Mouse (Mus musculus): ENCODE results near the gene Fam84b. TPM values are rescaled to one million over a fixed set of nuclear protein-coding genes. Genes with fewer than 3 reads are reported as not detected.

The Fam84b gene
- polyA plus RNA-seq, 1 experiment: 0.01 TPM

DNA sequence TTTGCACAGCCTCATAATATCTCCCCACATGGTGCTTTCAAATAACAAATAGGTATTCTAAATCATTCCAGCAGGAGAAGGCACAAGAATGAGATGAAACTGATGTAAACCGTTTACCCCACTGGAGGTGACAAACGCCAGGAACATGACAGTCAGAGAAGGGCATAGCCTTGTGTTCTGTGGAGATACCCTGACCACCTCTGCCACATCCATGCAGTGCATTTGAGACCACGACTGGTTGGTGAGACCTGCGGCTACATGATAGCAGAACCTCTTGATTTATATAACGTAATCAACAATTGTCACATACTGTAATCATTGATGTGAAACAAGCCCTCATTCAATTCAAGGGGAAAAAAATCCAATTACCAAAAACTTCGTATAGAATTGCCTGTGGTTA, 22.1 kb upstream of the Fam84b start:
- Histone ChIP-seq H3K79me3 (ENCODE audit: low read depth) (no peaks in the 10 kb centered on the region), H3K27me3 (ENCODE audit: control insufficient read depth, insufficient read depth, insufficient read length) (no peaks in the 10 kb centered on the region), H3K36me3 (ENCODE audit: control insufficient read depth, insufficient read depth) (no peaks in the 10 kb centered on the region), H3K79me2 (ENCODE audit: control insufficient read depth, insufficient read depth) (no peaks in the 10 kb centered on the region), H3K4me3 (ENCODE audit: insufficient read depth, poor library complexity, severe bottlenecking) (no peak overlapping the region), H3ac (ENCODE audit: control insufficient read depth, insufficient read length, low read depth) (no peak overlapping the region)
- TF ChIP-seq MYOG (IDR thresholded peaks at IDR 0.05; ENCODE audit: control insufficient read depth, extremely low read depth, insufficient read length) (no peak), MYOD1 (IDR thresholded peaks at IDR 0.05; ENCODE audit: control insufficient read depth, insufficient read length, low read depth) (no peak), USF1 (IDR thresholded peaks at IDR 0.05; ENCODE audit: low read depth) (no peak), CTCF (IDR thresholded peaks at IDR 0.05; ENCODE audit: control insufficient read depth, insufficient read depth, insufficient read length) (no peak), FOSL1 (IDR thresholded peaks at IDR 0.05; ENCODE audit: insufficient read depth, low read length, poor library complexity, severe bottlenecking) (no peak), MAX (IDR thresholded peaks at IDR 0.05) (no peak), CEBPB (IDR thresholded peaks at IDR 0.05; ENCODE audit: low read depth) (no peak)

DNA sequence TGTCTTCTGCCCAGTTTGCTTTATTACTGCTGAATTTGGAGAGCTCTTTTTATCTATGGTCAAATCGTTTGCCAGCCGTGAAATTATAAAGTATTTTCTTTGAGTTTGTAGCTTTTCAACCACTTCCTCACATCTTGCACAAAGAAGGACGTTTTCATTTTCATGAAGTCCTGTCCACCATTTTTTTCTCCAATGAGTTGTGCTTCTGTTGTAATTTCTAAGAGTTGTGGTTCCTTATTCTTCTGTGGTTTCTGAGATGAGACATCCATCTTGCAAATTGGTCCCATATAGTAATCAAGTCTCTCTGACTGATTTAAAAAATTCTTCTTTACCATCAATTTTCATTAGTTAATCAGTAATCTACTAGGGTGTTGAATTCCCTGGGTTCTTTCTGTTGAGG, 8.8 kb upstream of the Fam84b start:
- Histone ChIP-seq H3K36me3 (ENCODE audit: control insufficient read depth, insufficient read depth) (no peaks in the 10 kb centered on the region), H3K79me3 (ENCODE audit: low read depth) (no peaks in the 10 kb centered on the region), H3K79me2 (ENCODE audit: control insufficient read depth, insufficient read depth) (no peaks in the 10 kb centered on the region), H3K27me3 (ENCODE audit: control insufficient read depth, insufficient read depth, insufficient read length) (no peaks in the 10 kb centered on the region), H3ac (ENCODE audit: control insufficient read depth, insufficient read length, low read depth) (no peak overlapping the region), H3K4me3 (ENCODE audit: insufficient read depth, poor library complexity, severe bottlenecking) (no peak overlapping the region)
- no peak for TF ChIP-seq FOSL1 (IDR thresholded peaks at IDR 0.05; ENCODE audit: insufficient read depth, low read length, poor library complexity, severe bottlenecking)
- no peak for TF ChIP-seq MYOD1 (IDR thresholded peaks at IDR 0.05; ENCODE audit: control insufficient read depth, insufficient read length, low read depth)
- TF ChIP-seq USF1 (IDR thresholded peaks at IDR 0.05; ENCODE audit: low read depth): no peak
- TF ChIP-seq CEBPB (IDR thresholded peaks at IDR 0.05; ENCODE audit: low read depth): no peak
- no peak for TF ChIP-seq CTCF (IDR thresholded peaks at IDR 0.05; ENCODE audit: control insufficient read depth, insufficient read depth, insufficient read length)
- no peak for TF ChIP-seq MYOG (IDR thresholded peaks at IDR 0.05; ENCODE audit: control insufficient read depth, extremely low read depth, insufficient read length)
- TF ChIP-seq MAX (IDR thresholded peaks at IDR 0.05): no peak

DNA sequence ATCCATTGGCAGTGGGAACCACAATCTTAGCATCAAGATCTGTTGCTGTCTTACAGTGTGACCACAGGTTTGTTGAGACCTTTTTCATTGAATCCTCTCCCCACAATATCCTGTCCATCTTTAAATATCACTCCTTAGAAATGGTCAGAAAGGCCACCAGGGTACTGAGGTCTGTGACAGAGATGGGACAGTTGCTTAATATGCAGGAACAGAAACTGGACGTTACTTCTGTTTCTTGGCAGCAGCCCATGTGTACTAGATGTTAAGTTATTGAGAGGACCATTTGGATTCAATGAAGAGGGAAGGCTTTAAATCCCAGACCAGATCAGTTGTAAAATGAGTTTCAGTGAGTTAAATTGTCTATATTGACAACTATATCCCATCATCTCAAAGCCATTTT, 1.5 kb upstream of the Fam84b start:
- TF ChIP-seq CEBPB (IDR thresholded peaks at IDR 0.05; ENCODE audit: low read depth): no peak
- no peak for TF ChIP-seq CTCF (IDR thresholded peaks at IDR 0.05; ENCODE audit: control insufficient read depth, insufficient read depth, insufficient read length)
- no peak for TF ChIP-seq FOSL1 (IDR thresholded peaks at IDR 0.05; ENCODE audit: insufficient read depth, low read length, poor library complexity, severe bottlenecking)
- TF ChIP-seq MYOG (IDR thresholded peaks at IDR 0.05; ENCODE audit: control insufficient read depth, extremely low read depth, insufficient read length): no peak
- no peak for TF ChIP-seq MAX (IDR thresholded peaks at IDR 0.05)
- no peak for TF ChIP-seq MYOD1 (IDR thresholded peaks at IDR 0.05; ENCODE audit: control insufficient read depth, insufficient read length, low read depth)
- TF ChIP-seq USF1 (IDR thresholded peaks at IDR 0.05; ENCODE audit: low read depth): no peak
- Histone ChIP-seq H3K36me3 (ENCODE audit: control insufficient read depth, insufficient read depth) (no peaks in the 10 kb centered on the region), H3K4me3 (ENCODE audit: insufficient read depth, poor library complexity, severe bottlenecking) (no peak overlapping the region), H3K79me3 (ENCODE audit: low read depth) (no peaks in the 10 kb centered on the region), H3K27me3 (ENCODE audit: control insufficient read depth, insufficient read depth, insufficient read length) (no peaks in the 10 kb centered on the region), H3ac (ENCODE audit: control insufficient read depth, insufficient read length, low read depth) (no peak overlapping the region), H3K79me2 (ENCODE audit: control insufficient read depth, insufficient read depth) (no peaks in the 10 kb centered on the region)

DNA sequence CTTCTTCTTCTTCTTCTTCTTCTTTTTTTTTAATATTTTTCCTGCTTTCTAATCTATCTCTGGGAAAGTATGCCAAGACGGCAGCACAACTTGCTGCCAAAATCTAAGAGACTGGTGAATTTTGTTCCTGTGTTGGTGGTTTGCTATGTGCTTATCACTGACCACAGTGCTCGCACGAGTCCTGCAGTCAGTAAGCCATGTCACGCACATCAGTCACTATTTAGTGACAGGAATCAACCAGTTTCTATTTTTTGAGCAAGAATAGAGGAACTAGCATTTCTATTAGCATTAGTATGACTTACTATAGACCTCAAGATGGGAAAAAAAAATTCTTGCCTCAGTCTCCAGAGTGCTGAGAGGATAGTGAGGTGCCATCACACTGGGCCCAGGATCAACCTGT, 573 bp upstream of the Fam84b start:
- Histone ChIP-seq H3K79me3 (ENCODE audit: low read depth) (no peaks in the 10 kb centered on the region), H3K27me3 (ENCODE audit: control insufficient read depth, insufficient read depth, insufficient read length) (no peaks in the 10 kb centered on the region), H3K4me3 (ENCODE audit: insufficient read depth, poor library complexity, severe bottlenecking) (no peak overlapping the region), H3K79me2 (ENCODE audit: control insufficient read depth, insufficient read depth) (no peaks in the 10 kb centered on the region), H3ac (ENCODE audit: control insufficient read depth, insufficient read length, low read depth) (no peak overlapping the region), H3K36me3 (ENCODE audit: control insufficient read depth, insufficient read depth) (no peaks in the 10 kb centered on the region)
- TF ChIP-seq FOSL1 (IDR thresholded peaks at IDR 0.05; ENCODE audit: insufficient read depth, low read length, poor library complexity, severe bottlenecking) (no peak), CTCF (IDR thresholded peaks at IDR 0.05; ENCODE audit: control insufficient read depth, insufficient read depth, insufficient read length) (no peak), USF1 (IDR thresholded peaks at IDR 0.05; ENCODE audit: low read depth) (no peak), CEBPB (IDR thresholded peaks at IDR 0.05; ENCODE audit: low read depth) (no peak), MYOG (IDR thresholded peaks at IDR 0.05; ENCODE audit: control insufficient read depth, extremely low read depth, insufficient read length) (no peak), MAX (IDR thresholded peaks at IDR 0.05) (no peak), MYOD1 (IDR thresholded peaks at IDR 0.05; ENCODE audit: control insufficient read depth, insufficient read length, low read depth) (no peak)

GRCm38 (mm10) chr15:60848630-60849029, 4.9 kb downstream of the Fam84b start:
- H3K27me3 ChIP-seq (ENCODE audit: control insufficient read depth, insufficient read depth, insufficient read length): no peaks in the 10 kb centered on the region
- no peak overlapping the region for H3ac ChIP-seq (ENCODE audit: control insufficient read depth, insufficient read length, low read depth)
- H3K36me3 ChIP-seq (ENCODE audit: control insufficient read depth, insufficient read depth): no peaks in the 10 kb centered on the region
- no peaks in the 10 kb centered on the region for H3K79me2 ChIP-seq (ENCODE audit: control insufficient read depth, insufficient read depth)
- no peaks in the 10 kb centered on the region for H3K79me3 ChIP-seq (ENCODE audit: low read depth)
- TF ChIP-seq FOSL1 (IDR thresholded peaks at IDR 0.05; ENCODE audit: insufficient read depth, low read length, poor library complexity, severe bottlenecking): no peak
- H3K4me3 ChIP-seq (ENCODE audit: insufficient read depth, poor library complexity, severe bottlenecking): no peak overlapping the region

- Histone ChIP-seq H3K4me3 (ENCODE audit: insufficient read depth, poor library complexity, severe bottlenecking) (no peak overlapping the region), H3K36me3 (ENCODE audit: control insufficient read depth, insufficient read depth) (no peaks in the 10 kb centered on the region), H3K79me2 (ENCODE audit: control insufficient read depth, insufficient read depth) (no peaks in the 10 kb centered on the region), H3K79me3 (ENCODE audit: low read depth) (no peaks in the 10 kb centered on the region), H3K27me3 (ENCODE audit: control insufficient read depth, insufficient read depth, insufficient read length) (no peaks in the 10 kb centered on the region), H3ac (ENCODE audit: control insufficient read depth, insufficient read length, low read depth) (no peak overlapping the region)
- no peak for TF ChIP-seq MYOD1 (IDR thresholded peaks at IDR 0.05; ENCODE audit: control insufficient read depth, insufficient read length, low read depth)
- no peak for TF ChIP-seq MAX (IDR thresholded peaks at IDR 0.05)
- no peak for TF ChIP-seq CEBPB (IDR thresholded peaks at IDR 0.05; ENCODE audit: low read depth)
- no peak for TF ChIP-seq MYOG (IDR thresholded peaks at IDR 0.05; ENCODE audit: control insufficient read depth, extremely low read depth, insufficient read length)
- TF ChIP-seq USF1 (IDR thresholded peaks at IDR 0.05; ENCODE audit: low read depth): no peak
- TF ChIP-seq CTCF (IDR thresholded peaks at IDR 0.05; ENCODE audit: control insufficient read depth, insufficient read depth, insufficient read length): no peak
- TF ChIP-seq FOSL1 (IDR thresholded peaks at IDR 0.05; ENCODE audit: insufficient read depth, low read length, poor library complexity, severe bottlenecking): no peak
Observed at GRCm38 (mm10) chr15:60846291-60846690, 7.3 kb downstream of the Fam84b start.

Data from C2C12 (cell line).